17 mouse cellular contexts compared by ENCODE assay signal in genomic region chr8:4675191-4676003, GRCm38 (mm10).
A peak's percentile ranks its signal among the peaks of the same experiment; 100 is the strongest.
DNase-seq lines count a peak whose midpoint lies in the region; ATAC-seq and TF ChIP-seq lines count a peak whose summit lies in the region.
"Had no signal": no experiment of that assay in that cellular context is flagged by ENCODE, and none has a peak within 500 bp of the region (broad histone marks: within the 10 kb centered on the region; RNA-seq: fewer than 3 reads in every experiment).

No protein-coding gene starts in this region.

- DNase-seq in lung, embryonic 14.5 days: peak; percentile 11
- no peak for DNase-seq in lung, postnatal 10 days
- peak; percentile 91 for DNase-seq in CH12.LX (ENCODE audit: extremely low read depth)
- DNase-seq in ES-E14 (ENCODE audit: low read depth, low spot score): no peak
- peak; percentile 55 for DNase-seq in cerebellum, adult 9-10 months
- no peak for DNase-seq in spleen, adult 18-20 months
- no peak for DNase-seq in kidney, postnatal 36 days
- DNase-seq: gastrocnemius, postnatal 25 days; liver, embryonic 13.5 days; lung, postnatal 36 days had no signal

- H3K4me3 ChIP-seq in lung, embryonic 14.5 days (ENCODE audit: low read depth, low read length): no peak overlapping the region
- peak overlapping the region; percentile 69 to 85 (median 70) for H3K4me3 ChIP-seq in CH12.LX (replicated peaks in 1 of 3; ENCODE audit: low read depth in 2 of 3, low read length in 2 of 3, poor library complexity in 1 of 3)
- H3K4me3 ChIP-seq in ES-E14 (ENCODE audit: insufficient read depth in 1 of 2, low read depth in 1 of 2, low read length in 2 of 2, poor library complexity in 1 of 2, severe bottlenecking in 1 of 2): peak overlapping the region; percentile 62 to 63
- H3K4me3 ChIP-seq: forebrain, embryonic 15.5 days; heart, embryonic 13.5 days; intestine, embryonic 15.5 days; limb, embryonic 10.5 days; liver, embryonic 13.5 days; midbrain, embryonic 13.5 days had no signal

- in situ Hi-C loops in CH12.LX (cut with MboI; ENCODE audit: low pct_ligation_motif_present, low pct_unique_long_range_greater_than_20kb, low sequenced_read_pairs): loop anchor here (5.0 kb wide), 1 partner anchor 63 kb away; the partner anchor contains the start of gene Zfp958
- in situ Hi-C loops in ES-E14 (cut with MboI; ENCODE audit: low sequenced_read_pairs in 2 of 2, unreplicated experiment in 2 of 2): no loop called here

- no peaks in the 10 kb centered on the region for H3K27me3 ChIP-seq in lung, embryonic 14.5 days (ENCODE audit: insufficient read depth, low read length)
- no peaks in the 10 kb centered on the region for H3K27me3 ChIP-seq in CH12.LX (replicated peaks)
- H3K27me3 ChIP-seq: forebrain, embryonic 15.5 days; heart, embryonic 13.5 days; intestine, embryonic 15.5 days; liver, embryonic 13.5 days; midbrain, embryonic 13.5 days had no signal

- TF ChIP-seq EP300 in CH12.LX (IDR thresholded peaks at IDR 0.05; ENCODE audit: low read length): 0 out of 2 replicates have a peak, but pooled peaks have one; percentile 29

- peak; percentile 86 for TF ChIP-seq POLR2A in CH12.LX (IDR thresholded peaks at IDR 0.05; ENCODE audit: low read depth, low read length)

- ATAC-seq in lung, embryonic 14.5 days (ENCODE audit: insufficient read depth): no peak
- no peak for ATAC-seq in megakaryocyte progenitor cell, adult 5-6 weeks (replicated peaks; ENCODE audit: poor library complexity)
- ATAC-seq: forebrain, embryonic 15.5 days; intestine, embryonic 15.5 days; midbrain, embryonic 13.5 days had no signal

- no peaks in the 10 kb centered on the region for H3K4me1 ChIP-seq in lung, embryonic 14.5 days (ENCODE audit: insufficient read depth)
- H3K4me1 ChIP-seq in CH12.LX (ENCODE audit: control insufficient read depth in 1 of 2, insufficient read depth in 2 of 2) (no peaks in the 10 kb centered on the region), ES-E14 (ENCODE audit: control insufficient read depth in 2 of 2, insufficient read depth in 2 of 2, low read length in 2 of 2, poor library complexity in 1 of 2) (no peaks in the 10 kb centered on the region; a peak in 1 of 4 replicates)
- H3K4me1 ChIP-seq: intestine, embryonic 15.5 days had no signal

- no peak for TF ChIP-seq RAD21 in CH12.LX (IDR thresholded peaks at IDR 0.05; ENCODE audit: low read depth, low read length)

- WGBS in lung, embryonic 14.5 days: 81% methylated on average over 17 of the region's 17 CpGs

- TF ChIP-seq CTCF in lung, embryonic 14.5 days (IDR thresholded peaks at IDR 0.05; ENCODE audit: low read depth): no peak
- TF ChIP-seq CTCF in CH12.LX (conservative IDR thresholded peaks at IDR 0.05 in 1 of 2, IDR thresholded peaks at IDR 0.05 in 1 of 2; ENCODE audit: low read depth in 2 of 2, low read length in 2 of 2): no peak

- no peaks in the 10 kb centered on the region for H3K36me3 ChIP-seq in lung, embryonic 14.5 days (ENCODE audit: insufficient read depth)
- H3K36me3 ChIP-seq in CH12.LX (replicated peaks in 1 of 2; ENCODE audit: control insufficient read depth in 1 of 2, insufficient read depth in 1 of 2, low read length in 1 of 2) (no peaks in the 10 kb centered on the region), ES-E14 (ENCODE audit: control insufficient read depth, insufficient read depth, low read length, poor library complexity, severe bottlenecking) (peaks cover 4% of the 10 kb centered on the region; the same call in 1 of the 2 replicates)
- H3K36me3 ChIP-seq: forebrain, embryonic 15.5 days; heart, embryonic 13.5 days; intestine, embryonic 15.5 days; limb, embryonic 10.5 days; liver, embryonic 13.5 days; midbrain, embryonic 13.5 days had no signal

- H3K4me2 ChIP-seq in lung, embryonic 14.5 days: no peak overlapping the region
- H3K4me2 ChIP-seq in CH12.LX (ENCODE audit: insufficient read depth, low read depth, poor library complexity, severe bottlenecking): peak overlapping the region; percentile 93
- H3K4me2 ChIP-seq: heart, embryonic 13.5 days; intestine, embryonic 15.5 days; liver, embryonic 13.5 days had no signal

- H3K9me3 ChIP-seq in lung, embryonic 14.5 days (ENCODE audit: low read depth, low read length): no peaks in the 10 kb centered on the region
- peaks cover 6% of the 10 kb centered on the region for H3K9me3 ChIP-seq in CH12.LX (replicated peaks; ENCODE audit: low read length)
- peaks cover 2% of the 10 kb centered on the region; the same call in 1 of the 2 replicates for H3K9me3 ChIP-seq in ES-E14 (ENCODE audit: control insufficient read depth, insufficient read depth, low read depth, low read length)
- H3K9me3 ChIP-seq: forebrain, embryonic 15.5 days; intestine, embryonic 15.5 days; midbrain, embryonic 13.5 days had no signal

- H3K27ac ChIP-seq in lung, embryonic 14.5 days (ENCODE audit: low read depth): no peak overlapping the region
- H3K27ac ChIP-seq in CH12.LX (ENCODE audit: insufficient read depth, low read depth) (peak overlapping the region; percentile 83), ES-E14 (ENCODE audit: insufficient read depth, low read depth, low read length, poor library complexity, severe bottlenecking) (peak overlapping the region; percentile 55; the same call in 1 of the 2 replicates)
- H3K27ac ChIP-seq: forebrain, embryonic 15.5 days; heart, embryonic 13.5 days; intestine, embryonic 15.5 days; kidney, postnatal 0 days; limb, embryonic 10.5 days; liver, embryonic 13.5 days; midbrain, embryonic 13.5 days had no signal

- no peak overlapping the region for H3K9ac ChIP-seq in lung, embryonic 14.5 days
- peak overlapping the region; percentile 78 for H3K9ac ChIP-seq in CH12.LX (ENCODE audit: insufficient read depth, low read depth)
- H3K9ac ChIP-seq in ES-E14 (ENCODE audit: insufficient read depth, low read depth, low read length, poor library complexity, severe bottlenecking): peak overlapping the region; percentile 72
- H3K9ac ChIP-seq: forebrain, embryonic 15.5 days; heart, embryonic 13.5 days; intestine, embryonic 15.5 days; liver, embryonic 13.5 days; midbrain, embryonic 13.5 days had no signal

- H3K79me2 ChIP-seq in CH12.LX (replicated peaks; ENCODE audit: control insufficient read depth, extremely low read depth, insufficient read depth, poor library complexity, severe bottlenecking): peaks cover 13% of the 10 kb centered on the region

- dilution Hi-C loops in CH12.LX (cut with MboI; ENCODE audit: extremely low pct_ligation_motif_present, extremely low pct_unique_long_range_greater_than_20kb, low sequenced_read_pairs): no loop called here

TF ChIP-seq in CH12.LX, 34 proteins besides CTCF, POLR2A, EP300 and RAD21 (continues in another document):
- 0 out of 2 replicates have a peak, but pooled peaks have one; percentile 27 for TF ChIP-seq ELF1 (IDR thresholded peaks at IDR 0.05; ENCODE audit: low read depth, low read length)
- TF ChIP-seq CHD1 (IDR thresholded peaks at IDR 0.05; ENCODE audit: low read depth, low read length): no peak
- peak; percentile 2; the same call in 1 of the 2 replicates for TF ChIP-seq MAZ (IDR thresholded peaks at IDR 0.05; ENCODE audit: low read depth, low read length)
- TF ChIP-seq CHD2 (IDR thresholded peaks at IDR 0.05; ENCODE audit: low read length): peak; percentile 82
- no peak for TF ChIP-seq ZNF384 (IDR thresholded peaks at IDR 0.05; ENCODE audit: low read depth, low read length)
- no peak for TF ChIP-seq RCOR1 (conservative IDR thresholded peaks at IDR 0.05; ENCODE audit: low read depth, low read length)
- peak; percentile 86 for TF ChIP-seq TBP (conservative IDR thresholded peaks at IDR 0.05; ENCODE audit: low read depth, low read length)
- no peak for TF ChIP-seq USF2 (conservative IDR thresholded peaks at IDR 0.05; ENCODE audit: low read depth, low read length)
- TF ChIP-seq USF1 (IDR thresholded peaks at IDR 0.05; ENCODE audit: low read depth, low read length): no peak; the same call in 1 of the 2 replicates
- TF ChIP-seq ZMIZ1 (IDR thresholded peaks at IDR 0.05; ENCODE audit: low read depth, low read length): peak; percentile 74; the same call in 1 of the 2 replicates
- peak; percentile 35; the same call in 1 of the 2 replicates for TF ChIP-seq NELFE (IDR thresholded peaks at IDR 0.05; ENCODE audit: low read depth, low read length)
- no peak; the same call in 1 of the 2 replicates for TF ChIP-seq SIN3A (IDR thresholded peaks at IDR 0.05; ENCODE audit: low read length)
- no peak for TF ChIP-seq SMC3 (IDR thresholded peaks at IDR 0.05; ENCODE audit: low read depth, low read length)
- TF ChIP-seq JUN (IDR thresholded peaks at IDR 0.05; ENCODE audit: insufficient read depth, low read depth, low read length): no peak
- TF ChIP-seq HCFC1 (IDR thresholded peaks at IDR 0.05; ENCODE audit: low read depth, low read length): peak; percentile 50; the same call in 1 of the 2 replicates

TF ChIP-seq in ES-E14, 5 proteins besides CTCF, POLR2A, EP300 and RAD21:
- TF ChIP-seq CHD2 (IDR thresholded peaks at IDR 0.05; ENCODE audit: low read depth, low read length): no peak
- TF ChIP-seq ZC3H11A (IDR thresholded peaks at IDR 0.05; ENCODE audit: borderline replicate concordance, low read depth, low read length): no peak
- no peak for TF ChIP-seq MAFK (IDR thresholded peaks at IDR 0.05; ENCODE audit: insufficient read depth, low read depth, low read length)
- TF ChIP-seq HCFC1 (IDR thresholded peaks at IDR 0.05; ENCODE audit: borderline replicate concordance, insufficient read depth, low read length): no peak

Comparison
In these comparisons a context has a peak if more than half of its experiments do, and no peak if none do; other contexts are left out.
1. DNase-seq: peak in lung, embryonic 14.5 days (single experiment), CH12.LX (single experiment) and cerebellum, adult 9-10 months (single experiment); none in lung, postnatal 10 days (single experiment), ES-E14 (single experiment), spleen, adult 18-20 months (0 of 2) and kidney, postnatal 36 days (0 of 2).